Mouse (Mus musculus): ENCODE measurements around the gene Dok5. TPM values are rescaled to one million over a fixed set of nuclear protein-coding genes. Genes with fewer than 3 reads are reported as not detected.

The Dok5 gene
- total RNA-seq, 2 experiments from 2014 or later, result 3.8 to 5.6 TPM

- DNase-seq, result no peak
- intact Hi-C loops (cut with DNase I), result no loop called here
Measured at GRCm38 (mm10) chr2:170733671-170734070, 2.1 kb downstream of the Dok5 start.

- intact Hi-C loops (cut with DNase I), result no loop called here
- DNase-seq, result no peak
Measured at GRCm38 (mm10) chr2:170734446-170734845, 2.8 kb downstream of the Dok5 start.

GRCm38 (mm10) chr2:170738446-170738845 lies 6.8 kb downstream of the Dok5 start:
- intact Hi-C loops (cut with DNase I), result no loop called here
- no peak for DNase-seq

- intact Hi-C loops (cut with DNase I), result no loop called here
- DNase-seq, result no peak
Measured at GRCm38 (mm10) chr2:170738891-170739290, 7.3 kb downstream of the Dok5 start.

- no peak for DNase-seq
- intact Hi-C loops (cut with DNase I), result no loop called here
Measured at GRCm38 (mm10) chr2:170739713-170740365, 8.2 kb downstream of the Dok5 start.

- intact Hi-C loops (cut with DNase I), result no loop called here
Measured at GRCm38 (mm10) chr2:170743521-170743920, 11.9 kb downstream of the Dok5 start.

GRCm38 (mm10) chr2:170748901-170749300 lies 17.3 kb downstream of the Dok5 start:
- DNase-seq, result no peak
- intact Hi-C loops (cut with DNase I), result no loop called here

More at GRCm38 (mm10) chr2:170743521-170743920, 11.9 kb downstream of the Dok5 start:
- DNase-seq, result no peak

GRCm38 (mm10) chr2:170752191-170752850 lies 20.7 kb downstream of the Dok5 start:
- no peak for DNase-seq
- intact Hi-C loops (cut with DNase I), result no loop called here

GRCm38 (mm10) chr2:170755817-170756216 lies 24.2 kb downstream of the Dok5 start:
- intact Hi-C loops (cut with DNase I), result no loop called here
- no peak for DNase-seq

GRCm38 (mm10) chr2:170756667-170757066 lies 25.1 kb downstream of the Dok5 start:
- intact Hi-C loops (cut with DNase I), result no loop called here
- DNase-seq, result no peak

GRCm38 (mm10) chr2:170757228-170757875 lies 25.7 kb downstream of the Dok5 start:
- DNase-seq, result no peak
- intact Hi-C loops (cut with DNase I), result no loop called here

- no peak for DNase-seq
- intact Hi-C loops (cut with DNase I), result no loop called here
Measured at GRCm38 (mm10) chr2:170758201-170758600, 26.6 kb downstream of the Dok5 start.

GRCm38 (mm10) chr2:170764704-170765103 lies 33.1 kb downstream of the Dok5 start:
- intact Hi-C loops (cut with DNase I), result no loop called here

GRCm38 (mm10) chr2:170767243-170767642 lies 35.6 kb downstream of the Dok5 start:
- intact Hi-C loops (cut with DNase I), result no loop called here
- DNase-seq, result no peak

More at GRCm38 (mm10) chr2:170764704-170765103, 33.1 kb downstream of the Dok5 start:
- no peak for DNase-seq

GRCm38 (mm10) chr2:170768699-170769098 lies 37.1 kb downstream of the Dok5 start:
- DNase-seq, result no peak
- intact Hi-C loops (cut with DNase I), result no loop called here

GRCm38 (mm10) chr2:170771555-170771954 lies 39.9 kb downstream of the Dok5 start:
- intact Hi-C loops (cut with DNase I), result no loop called here

GRCm38 (mm10) chr2:170772126-170772884 lies 40.7 kb downstream of the Dok5 start:
- DNase-seq, result no peak
- intact Hi-C loops (cut with DNase I), result no loop called here

More at GRCm38 (mm10) chr2:170771555-170771954, 39.9 kb downstream of the Dok5 start:
- no peak for DNase-seq

GRCm38 (mm10) chr2:170772885-170773270 lies 41.3 kb downstream of the Dok5 start:
- DNase-seq, result no peak
- intact Hi-C loops (cut with DNase I), result no loop called here

- intact Hi-C loops (cut with DNase I), result no loop called here
- DNase-seq, result no peak
Measured at GRCm38 (mm10) chr2:170775577-170775976, 44.0 kb downstream of the Dok5 start.

- intact Hi-C loops (cut with DNase I), result no loop called here
- no peak for DNase-seq
Measured at GRCm38 (mm10) chr2:170776107-170776506, 44.5 kb downstream of the Dok5 start.

- intact Hi-C loops (cut with DNase I), result no loop called here
- no peak for DNase-seq
Measured at GRCm38 (mm10) chr2:170777572-170777971, 46.0 kb downstream of the Dok5 start.
